8 mouse cellular contexts compared by ENCODE assay signal in the genomic region with DNA sequence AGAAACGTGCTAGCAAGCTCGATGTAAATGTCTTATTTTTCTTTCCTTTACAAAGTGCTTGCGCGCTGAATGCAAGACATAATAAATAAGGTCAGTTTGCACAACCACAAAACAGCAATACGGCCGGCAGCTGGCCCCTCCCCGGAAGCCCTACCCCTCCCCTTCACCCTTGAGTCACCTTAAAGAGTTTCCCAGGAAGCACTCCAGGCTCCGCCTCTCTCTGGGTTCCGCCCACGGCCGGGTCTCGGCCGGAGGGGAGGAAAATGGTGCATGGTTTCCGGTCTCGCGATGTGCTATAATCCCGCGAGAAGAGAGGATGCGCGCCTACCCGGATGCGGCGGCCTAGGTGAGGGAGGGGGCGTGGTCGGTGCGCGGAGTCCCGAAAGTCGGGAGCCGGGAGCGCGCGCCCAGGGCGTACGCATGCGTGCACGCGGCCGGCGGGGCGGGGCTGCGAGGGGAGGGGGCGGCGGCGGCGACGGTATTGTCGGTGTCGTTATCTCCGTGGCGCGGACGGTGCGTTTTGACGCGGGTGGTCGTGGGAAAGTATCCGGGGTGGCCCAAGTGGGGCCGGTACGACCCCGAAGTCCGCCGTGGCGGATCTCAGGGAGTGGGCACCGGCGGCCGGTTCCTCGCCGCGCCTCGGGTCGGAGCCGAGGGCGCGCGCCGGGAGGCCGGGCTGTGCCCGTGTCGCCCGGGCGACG. TPM values are rescaled to one million over a fixed set of nuclear protein-coding genes. Genes with fewer than 3 reads are reported as not detected.
A peak's percentile ranks its signal among the peaks of the same experiment; 100 is the strongest.
DNase-seq lines count a peak whose midpoint lies in the region; ATAC-seq and TF ChIP-seq lines count a peak whose summit lies in the region.

Agtpbp1 (minus strand) TSS at position 281 of the 701 bp plus-strand sequence.
Naa35 (plus strand) TSS at position 313 of the 701 bp plus-strand sequence.

- peak; percentile 54; the same call in 1 of the 2 replicates for TF ChIP-seq EP300 in heart, adult 2 months (IDR thresholded peaks at IDR 0.05; ENCODE audit: insufficient read depth, low read depth, low read length)

- H3K9ac ChIP-seq in embryonic facial prominence, embryonic 14.5 days (ENCODE audit: low read depth, low read length): peak within 1 kb of the TSS; percentile 86
- peak within 1 kb of the TSS; percentile 86 for H3K9ac ChIP-seq in heart, adult 2 months (ENCODE audit: low read depth, low read length)
- peak within 1 kb of the TSS; percentile 90 for H3K9ac ChIP-seq in limb, embryonic 13.5 days
- H3K9ac ChIP-seq in midbrain, embryonic 16.5 days (ENCODE audit: low read depth, low read length): peak within 1 kb of the TSS; percentile 89

- DNase-seq in 3T3-L1 (ENCODE audit: low read depth, low spot score): peak; percentile 98
- peak; percentile 95 to 100 for DNase-seq in adrenal gland, postnatal 4 days (ENCODE audit: low spot score in 2 of 2)
- DNase-seq in embryonic facial prominence, embryonic 14.5 days (ENCODE audit: low spot score): peak; percentile 99
- peak; percentile 99 to 100 for DNase-seq in heart, adult 2 months
- peak; percentile 99 to 100 for DNase-seq in kidney, adult 8-10 months
- peak; percentile 98 to 100 for DNase-seq in spleen, postnatal 10 days (ENCODE audit: low spot score in 2 of 2)

- under 1% methylated on average over 44 of the region's 83 CpGs for WGBS in embryonic facial prominence, embryonic 14.5 days
- under 1% methylated on average over 83 of the region's 83 CpGs for WGBS in heart, adult 2 months
- under 1% methylated on average over 66 of the region's 83 CpGs for WGBS in limb, embryonic 13.5 days
- 0% methylated on average over 76 of the region's 83 CpGs for WGBS in midbrain, embryonic 16.5 days

- no peaks in the 10 kb centered on the region for H3K79me2 ChIP-seq in heart, adult 2 months (replicated peaks; ENCODE audit: control insufficient read depth, insufficient read depth, low read length)

- peak within 1 kb of the TSS; percentile 75 for H3K27ac ChIP-seq in embryonic facial prominence, embryonic 14.5 days (replicated peaks; ENCODE audit: low read depth, low read length)
- peak within 1 kb of the TSS; percentile 93 for H3K27ac ChIP-seq in heart, adult 2 months
- H3K27ac ChIP-seq in limb, embryonic 13.5 days: peak within 1 kb of the TSS; percentile 67
- peak within 1 kb of the TSS; percentile 77 for H3K27ac ChIP-seq in midbrain, embryonic 16.5 days (ENCODE audit: low read length)

- peak; percentile 98 for ATAC-seq in embryonic facial prominence, embryonic 14.5 days (ENCODE audit: low read depth)
- ATAC-seq in limb, embryonic 13.5 days (ENCODE audit: low FRiP score, low read depth): peak; percentile 97
- peak; percentile 97 for ATAC-seq in midbrain, embryonic 16.5 days

- no peak for TF ChIP-seq CTCF in heart, adult 2 months (IDR thresholded peaks at IDR 0.05)

- peaks cover 13% of the 10 kb centered on the region for H3K4me1 ChIP-seq in embryonic facial prominence, embryonic 14.5 days (ENCODE audit: control insufficient read depth, insufficient read depth, low read length)
- H3K4me1 ChIP-seq in heart, adult 2 months (ENCODE audit: control insufficient read depth, insufficient read depth, low read length): no peaks in the 10 kb centered on the region; the same call in 1 of the 2 replicates
- H3K4me1 ChIP-seq in limb, embryonic 13.5 days: peaks cover 22% of the 10 kb centered on the region
- H3K4me1 ChIP-seq in midbrain, embryonic 16.5 days (ENCODE audit: control insufficient read depth, insufficient read depth, low read length): peaks cover 30% of the 10 kb centered on the region

- H3K4me2 ChIP-seq in embryonic facial prominence, embryonic 14.5 days (ENCODE audit: low read depth, low read length): peak within 1 kb of the TSS; percentile 97
- peak within 1 kb of the TSS; percentile 87 for H3K4me2 ChIP-seq in limb, embryonic 13.5 days (replicated peaks)
- H3K4me2 ChIP-seq in midbrain, embryonic 16.5 days (ENCODE audit: low read length): peak within 1 kb of the TSS; percentile 94

- no peaks in the 10 kb centered on the region for H3K9me3 ChIP-seq in embryonic facial prominence, embryonic 14.5 days (ENCODE audit: control insufficient read depth, low read length)
- 0 out of 2 replicates have a peak, but pooled peaks cover 4% of the 10 kb centered on the region for H3K9me3 ChIP-seq in limb, embryonic 13.5 days
- no peaks in the 10 kb centered on the region for H3K9me3 ChIP-seq in midbrain, embryonic 16.5 days (replicated peaks; ENCODE audit: control insufficient read depth, low read length, poor library complexity, severe bottlenecking)

- peak within 1 kb of the TSS; percentile 81 for H3K4me3 ChIP-seq in embryonic facial prominence, embryonic 14.5 days (ENCODE audit: low read depth, low read length)
- peak within 1 kb of the TSS; percentile 82 for H3K4me3 ChIP-seq in heart, adult 2 months
- peak within 1 kb of the TSS; percentile 93 for H3K4me3 ChIP-seq in limb, embryonic 13.5 days
- peak within 1 kb of the TSS; percentile 70 for H3K4me3 ChIP-seq in midbrain, embryonic 16.5 days (ENCODE audit: low read depth, low read length)

- peak; percentile 90 for TF ChIP-seq POLR2A in heart, adult 2 months (IDR thresholded peaks at IDR 0.05; ENCODE audit: insufficient read depth, low read depth, low read length)

- H3K27me3 ChIP-seq in embryonic facial prominence, embryonic 14.5 days (replicated peaks; ENCODE audit: control insufficient read depth, insufficient read depth, low read length): no peaks in the 10 kb centered on the region
- no peaks in the 10 kb centered on the region for H3K27me3 ChIP-seq in heart, adult 2 months (ENCODE audit: control insufficient read depth, insufficient read depth, low read length)
- H3K27me3 ChIP-seq in limb, embryonic 13.5 days: no peaks in the 10 kb centered on the region
- no peaks in the 10 kb centered on the region for H3K27me3 ChIP-seq in midbrain, embryonic 16.5 days (ENCODE audit: control insufficient read depth, insufficient read depth, low read depth, low read length)

- intact Hi-C loops in heart, adult 2 months (cut with DNase I): loop anchor here (1.0 to 10.0 kb wide), 4 partner anchors 28 to 237 kb away; partner anchors contain the start of genes Golm1 and Tut7

- peaks cover 25% of the 10 kb centered on the region for H3K36me3 ChIP-seq in embryonic facial prominence, embryonic 14.5 days (ENCODE audit: control insufficient read depth, insufficient read depth, low read length)
- peaks cover 13% of the 10 kb centered on the region for H3K36me3 ChIP-seq in heart, adult 2 months (ENCODE audit: control insufficient read depth, insufficient read depth, low read length)
- H3K36me3 ChIP-seq in limb, embryonic 13.5 days: peaks cover 25% of the 10 kb centered on the region
- no peaks in the 10 kb centered on the region for H3K36me3 ChIP-seq in midbrain, embryonic 16.5 days (ENCODE audit: control insufficient read depth, insufficient read depth, low read length)

RNA-seq across cellular contexts. Expression of gene Agtpbp1, which starts in this region (rescaled TPM):
- total RNA-seq in adrenal gland, postnatal 4 days (2021): 10 to 100 TPM; 44.2 to 44.3 TPM
- 24.0 and 25.2 TPM in 2 replicates for polyA plus RNA-seq in embryonic facial prominence, embryonic 14.5 days (2014; fragmentation: Nextera tagmentation; extraction: Ambion mirVana)
- 100 to 1,000 TPM; 151 to 173 TPM for total RNA-seq in heart, adult 2 months (2021)
- polyA plus RNA-seq in heart, adult 2 months (2012; rRNA removed): 27.9 and 62.9 TPM in 2 replicates
- polyA plus RNA-seq in limb, embryonic 13.5 days (2015; fragmentation: Nextera tagmentation; extraction: Ambion mirVana): 12.1 and 12.4 TPM in 2 replicates
- polyA plus RNA-seq in midbrain, embryonic 16.5 days (2015; fragmentation: Nextera tagmentation; extraction: Ambion mirVana): 73.9 and 76.0 TPM in 2 replicates

RNA-seq across cellular contexts. Expression of gene Naa35, which starts in this region (rescaled TPM):
- total RNA-seq in adrenal gland, postnatal 4 days (2021): 10 to 100 TPM; 67.8 to 74.0 TPM
- 71.0 and 80.8 TPM in 2 replicates for polyA plus RNA-seq in embryonic facial prominence, embryonic 14.5 days (2014; fragmentation: Nextera tagmentation; extraction: Ambion mirVana)
- total RNA-seq in heart, adult 2 months (2021): 100 to 1,000 TPM in 1 of 2 experiments, 10 to 100 TPM in 1; 79.9 to 106 TPM
- 28.0 and 67.3 TPM in 2 replicates for polyA plus RNA-seq in heart, adult 2 months (2012; rRNA removed)
- polyA plus RNA-seq in limb, embryonic 13.5 days (2015; fragmentation: Nextera tagmentation; extraction: Ambion mirVana): 116 and 120 TPM in 2 replicates
- 148 and 165 TPM in 2 replicates for polyA plus RNA-seq in midbrain, embryonic 16.5 days (2015; fragmentation: Nextera tagmentation; extraction: Ambion mirVana)

Comparison
In these comparisons a context has a peak if more than half of its experiments do, and no peak if none do; other contexts are left out.
1. Peak in every context shown above with its lines: DNase-seq, ATAC-seq, H3K4me3 ChIP-seq and H3K27ac ChIP-seq.